Mouse (Mus musculus): ENCODE data around the gene Add2. TPM values are rescaled to one million over a fixed set of nuclear protein-coding genes. Genes with fewer than 3 reads are reported as not detected.

The Add2 gene
- polyA plus RNA-seq, 1 experiment from 2014 or later: 19.1 TPM

- Histone ChIP-seq H3K4me3 (ENCODE audit: low read depth, low read length) (no peak overlapping the region), H3K9ac (replicated peaks; ENCODE audit: low read length) (no peak overlapping the region), H3K27me3 (ENCODE audit: control insufficient read depth, insufficient read depth, low read length) (no peaks in the 10 kb centered on the region), H3K36me3 (replicated peaks; ENCODE audit: control insufficient read depth, insufficient read depth, low read depth, low read length) (no peaks in the 10 kb centered on the region), H3K27ac (replicated peaks; ENCODE audit: low read depth, low read length) (no peak overlapping the region), H3K4me1 (ENCODE audit: control insufficient read depth, insufficient read depth, low read length) (no peaks in the 10 kb centered on the region), H3K4me2 (ENCODE audit: low read depth, low read length) (no peak overlapping the region), H3K9me3 (replicated peaks; ENCODE audit: control insufficient read depth, low read length) (no peaks in the 10 kb centered on the region)
- 69% methylated on average over 9 of the region's 9 CpGs for WGBS
- DNase-seq (ENCODE audit: low spot score) (no peak), ATAC-seq (replicated peaks; ENCODE audit: insufficient number of reproducible peaks, low FRiP score, low TSS enrichment, low read depth) (no peak)
Measured at GRCm38 (mm10) chr6:86129872-86130498, 101.5 kb downstream of the Add2 start.

- Histone ChIP-seq H3K36me3 (replicated peaks; ENCODE audit: control insufficient read depth, insufficient read depth, low read depth, low read length) (no peaks in the 10 kb centered on the region), H3K9me3 (replicated peaks; ENCODE audit: control insufficient read depth, low read length) (no peaks in the 10 kb centered on the region), H3K27ac (replicated peaks; ENCODE audit: low read depth, low read length) (no peak overlapping the region), H3K9ac (replicated peaks; ENCODE audit: low read length) (no peak overlapping the region), H3K4me1 (ENCODE audit: control insufficient read depth, insufficient read depth, low read length) (no peaks in the 10 kb centered on the region), H3K4me2 (ENCODE audit: low read depth, low read length) (no peak overlapping the region), H3K4me3 (ENCODE audit: low read depth, low read length) (no peak overlapping the region), H3K27me3 (ENCODE audit: control insufficient read depth, insufficient read depth, low read length) (no peaks in the 10 kb centered on the region)
- no peak for DNase-seq (ENCODE audit: low spot score)
- 77% methylated on average over 1 of the region's 1 CpGs for WGBS
- ATAC-seq (replicated peaks; ENCODE audit: insufficient number of reproducible peaks, low FRiP score, low TSS enrichment, low read depth): no peak
Measured at GRCm38 (mm10) chr6:86133882-86134281, 105.4 kb downstream of the Add2 start.

GRCm38 (mm10) chr6:86136206-86136605, 107.7 kb downstream of the Add2 start:
- no peak for ATAC-seq (replicated peaks; ENCODE audit: insufficient number of reproducible peaks, low FRiP score, low TSS enrichment, low read depth)
- no peak overlapping the region for H3K9ac ChIP-seq (replicated peaks; ENCODE audit: low read length)
- H3K9me3 ChIP-seq (replicated peaks; ENCODE audit: control insufficient read depth, low read length): no peaks in the 10 kb centered on the region
- H3K4me1 ChIP-seq (ENCODE audit: control insufficient read depth, insufficient read depth, low read length): no peaks in the 10 kb centered on the region
- DNase-seq (ENCODE audit: low spot score): no peak
- WGBS: 83% methylated on average over 3 of the region's 3 CpGs
- H3K36me3 ChIP-seq (replicated peaks; ENCODE audit: control insufficient read depth, insufficient read depth, low read depth, low read length): no peaks in the 10 kb centered on the region
- H3K4me3 ChIP-seq (ENCODE audit: low read depth, low read length): no peak overlapping the region
- no peak overlapping the region for H3K4me2 ChIP-seq (ENCODE audit: low read depth, low read length)
- no peak overlapping the region for H3K27ac ChIP-seq (replicated peaks; ENCODE audit: low read depth, low read length)
- H3K27me3 ChIP-seq (ENCODE audit: control insufficient read depth, insufficient read depth, low read length): no peaks in the 10 kb centered on the region

- no peak for ATAC-seq (replicated peaks; ENCODE audit: insufficient number of reproducible peaks, low FRiP score, low TSS enrichment, low read depth)
- no peak overlapping the region for H3K27ac ChIP-seq (replicated peaks; ENCODE audit: low read depth, low read length)
- no peaks in the 10 kb centered on the region for H3K36me3 ChIP-seq (replicated peaks; ENCODE audit: control insufficient read depth, insufficient read depth, low read depth, low read length)
- H3K4me2 ChIP-seq (ENCODE audit: low read depth, low read length): no peak overlapping the region
- no peak for DNase-seq (ENCODE audit: low spot score)
- no peaks in the 10 kb centered on the region for H3K27me3 ChIP-seq (ENCODE audit: control insufficient read depth, insufficient read depth, low read length)
- H3K9ac ChIP-seq (replicated peaks; ENCODE audit: low read length): no peak overlapping the region
- H3K9me3 ChIP-seq (replicated peaks; ENCODE audit: control insufficient read depth, low read length): no peaks in the 10 kb centered on the region
- H3K4me1 ChIP-seq (ENCODE audit: control insufficient read depth, insufficient read depth, low read length): no peaks in the 10 kb centered on the region
- WGBS: 82% methylated on average over 6 of the region's 6 CpGs
- H3K4me3 ChIP-seq (ENCODE audit: low read depth, low read length): no peak overlapping the region
Measured at GRCm38 (mm10) chr6:86141284-86141683, 112.8 kb downstream of the Add2 start.

GRCm38 (mm10) chr6:86141820-86142219, 113.3 kb downstream of the Add2 start:
- no peaks in the 10 kb centered on the region for H3K4me1 ChIP-seq (ENCODE audit: control insufficient read depth, insufficient read depth, low read length)
- 16% methylated on average over 3 of the region's 3 CpGs for WGBS
- no peak overlapping the region for H3K9ac ChIP-seq (replicated peaks; ENCODE audit: low read length)
- H3K27ac ChIP-seq (replicated peaks; ENCODE audit: low read depth, low read length): no peak overlapping the region
- no peaks in the 10 kb centered on the region for H3K36me3 ChIP-seq (replicated peaks; ENCODE audit: control insufficient read depth, insufficient read depth, low read depth, low read length)
- no peaks in the 10 kb centered on the region for H3K27me3 ChIP-seq (ENCODE audit: control insufficient read depth, insufficient read depth, low read length)
- DNase-seq (ENCODE audit: low spot score) (peak; percentile 86), ATAC-seq (replicated peaks; ENCODE audit: insufficient number of reproducible peaks, low FRiP score, low TSS enrichment, low read depth) (no peak)
- H3K4me2 ChIP-seq (ENCODE audit: low read depth, low read length): no peak overlapping the region
- no peaks in the 10 kb centered on the region for H3K9me3 ChIP-seq (replicated peaks; ENCODE audit: control insufficient read depth, low read length)
- no peak overlapping the region for H3K4me3 ChIP-seq (ENCODE audit: low read depth, low read length)

GRCm38 (mm10) chr6:86144986-86145385, 116.5 kb downstream of the Add2 start:
- H3K9ac ChIP-seq (replicated peaks; ENCODE audit: low read length): no peak overlapping the region
- WGBS: 90% methylated on average over 6 of the region's 6 CpGs
- H3K4me1 ChIP-seq (ENCODE audit: control insufficient read depth, insufficient read depth, low read length): no peaks in the 10 kb centered on the region
- no peak overlapping the region for H3K27ac ChIP-seq (replicated peaks; ENCODE audit: low read depth, low read length)
- no peaks in the 10 kb centered on the region for H3K9me3 ChIP-seq (replicated peaks; ENCODE audit: control insufficient read depth, low read length)
- ATAC-seq (replicated peaks; ENCODE audit: insufficient number of reproducible peaks, low FRiP score, low TSS enrichment, low read depth) (no peak), DNase-seq (ENCODE audit: low spot score) (no peak)
- H3K36me3 ChIP-seq (replicated peaks; ENCODE audit: control insufficient read depth, insufficient read depth, low read depth, low read length): no peaks in the 10 kb centered on the region
- no peak overlapping the region for H3K4me2 ChIP-seq (ENCODE audit: low read depth, low read length)
- H3K27me3 ChIP-seq (ENCODE audit: control insufficient read depth, insufficient read depth, low read length): no peaks in the 10 kb centered on the region
- H3K4me3 ChIP-seq (ENCODE audit: low read depth, low read length): no peak overlapping the region

- ATAC-seq (replicated peaks; ENCODE audit: insufficient number of reproducible peaks, low FRiP score, low TSS enrichment, low read depth): no peak
- no peak overlapping the region for H3K27ac ChIP-seq (replicated peaks; ENCODE audit: low read depth, low read length)
- 55% methylated on average over 4 of the region's 4 CpGs for WGBS
- H3K36me3 ChIP-seq (replicated peaks; ENCODE audit: control insufficient read depth, insufficient read depth, low read depth, low read length): no peaks in the 10 kb centered on the region
- no peaks in the 10 kb centered on the region for H3K27me3 ChIP-seq (ENCODE audit: control insufficient read depth, insufficient read depth, low read length)
- no peaks in the 10 kb centered on the region for H3K4me1 ChIP-seq (ENCODE audit: control insufficient read depth, insufficient read depth, low read length)
- no peak overlapping the region for H3K4me2 ChIP-seq (ENCODE audit: low read depth, low read length)
- H3K9me3 ChIP-seq (replicated peaks; ENCODE audit: control insufficient read depth, low read length): no peaks in the 10 kb centered on the region
- no peak overlapping the region for H3K9ac ChIP-seq (replicated peaks; ENCODE audit: low read length)
- no peak overlapping the region for H3K4me3 ChIP-seq (ENCODE audit: low read depth, low read length)
- no peak for DNase-seq (ENCODE audit: low spot score)
Measured at GRCm38 (mm10) chr6:86148518-86148917, 120.0 kb downstream of the Add2 start.

GRCm38 (mm10) chr6:86149001-86149400, 120.5 kb downstream of the Add2 start:
- Histone ChIP-seq H3K4me2 (ENCODE audit: low read depth, low read length) (no peak overlapping the region), H3K27me3 (ENCODE audit: control insufficient read depth, insufficient read depth, low read length) (no peaks in the 10 kb centered on the region), H3K9me3 (replicated peaks; ENCODE audit: control insufficient read depth, low read length) (no peaks in the 10 kb centered on the region), H3K4me3 (ENCODE audit: low read depth, low read length) (no peak overlapping the region), H3K27ac (replicated peaks; ENCODE audit: low read depth, low read length) (no peak overlapping the region), H3K9ac (replicated peaks; ENCODE audit: low read length) (no peak overlapping the region), H3K36me3 (replicated peaks; ENCODE audit: control insufficient read depth, insufficient read depth, low read depth, low read length) (no peaks in the 10 kb centered on the region), H3K4me1 (ENCODE audit: control insufficient read depth, insufficient read depth, low read length) (no peaks in the 10 kb centered on the region)
- no peak for DNase-seq (ENCODE audit: low spot score)
- ATAC-seq (replicated peaks; ENCODE audit: insufficient number of reproducible peaks, low FRiP score, low TSS enrichment, low read depth): no peak
- WGBS: 51% methylated on average over 4 of the region's 4 CpGs

All from embryonic facial prominence, embryonic 11.5 days (tissue).